Comparison of ENCODE assay signal across 9 mouse cellular contexts in genomic region chr5:63872176-63872932, GRCm38 (mm10).
DNase-seq lines count a peak whose midpoint lies in the region; ATAC-seq lines count a peak whose summit lies in the region.
"Had no signal": no experiment of that assay in that cellular context is flagged by ENCODE, and none has a peak within 500 bp of the region (broad histone marks: within the 10 kb centered on the region; RNA-seq: fewer than 3 reads in every experiment).

No protein-coding gene starts in this region.

- peak overlapping the region; percentile 48 for H3K27ac ChIP-seq in forebrain, embryonic 10.5 days
- H3K27ac ChIP-seq: liver, embryonic 15.5 days had no signal

- peak; percentile 17 for DNase-seq in left cerebral cortex, adult 11 months (ENCODE audit: low spot score)
- DNase-seq in left cerebral cortex, adult 18-20 months (ENCODE audit: low spot score in 2 of 2) = no peak
- peak; percentile 21 for DNase-seq in forebrain, embryonic 10.5 days (ENCODE audit: extremely low spot score, low spot score)
- peak; percentile 50 for DNase-seq in layer of hippocampus, adult 9-11 months
- peak; percentile 45 for DNase-seq in retina, postnatal 1 day
- no peak for DNase-seq in liver
- no peak for DNase-seq in yolk sac, embryonic 10.5 days (ENCODE audit: low spot score)

- H3K9me3 ChIP-seq in forebrain, embryonic 10.5 days = no peaks in the 10 kb centered on the region; the same call in 1 of the 2 replicates
- H3K9me3 ChIP-seq: liver, embryonic 15.5 days had no signal

- 44% methylated on average over 17 of the region's 17 CpGs for WGBS in forebrain, embryonic 10.5 days

- no peaks in the 10 kb centered on the region for H3K27me3 ChIP-seq in forebrain, embryonic 10.5 days (ENCODE audit: poor library complexity, severe bottlenecking)
- H3K27me3 ChIP-seq: liver, embryonic 15.5 days had no signal

- H3K4me1 ChIP-seq in forebrain, embryonic 10.5 days = peaks cover 30% of the 10 kb centered on the region

- no peak for ATAC-seq in CD4-positive, CD25-positive, alpha-beta regulatory T cell, adult 4 months

- no peak overlapping the region for H3K4me3 ChIP-seq in forebrain, embryonic 10.5 days
- H3K4me3 ChIP-seq: liver, embryonic 15.5 days had no signal

- H3K36me3 ChIP-seq in forebrain, embryonic 10.5 days (replicated peaks) = no peaks in the 10 kb centered on the region
- H3K36me3 ChIP-seq: liver, embryonic 15.5 days had no signal

Comparison
In these comparisons a context has a peak if more than half of its experiments do, and no peak if none do; other contexts are left out.
1. DNase-seq: peak in left cerebral cortex, adult 11 months (single experiment), forebrain, embryonic 10.5 days (single experiment), layer of hippocampus, adult 9-11 months (single experiment) and retina, postnatal 1 day (single experiment); none in left cerebral cortex, adult 18-20 months (0 of 2), liver (single experiment) and yolk sac, embryonic 10.5 days (single experiment).